Mouse (Mus musculus) heart, embryonic 14.5 days (tissue): Measurements from ENCODE around the gene Gse1. TPM values are rescaled to one million over a fixed set of nuclear protein-coding genes. Genes with fewer than 3 reads are reported as not detected.

Experiments
- ATAC-seq: fragments of 200-750 bp; cut with Nextera tagmentation; 2 replicates; pipeline ENCODE4 v1.8.0; 2017; ENCODE audit warnings: low read depth, moderate TSS enrichment; ENCODE audit not compliant: insufficient number of reproducible peaks, insufficient read depth, low FRiP score
- H3K27ac ChIP-seq, 2 experiments: fragments of 200-500 bp in 1 of 2; fragments of 300-500 bp in 1 of 2; sonication (generic) in 1 of 2; replicated peaks in 1 of 2; 2 replicates each; pipeline ENCODE4 v1.5.1; 2012 to 2014; ENCODE audit warnings: low read depth in 2 of 2, low read length in 2 of 2, control low read depth in 1 of 2, mild to moderate bottlenecking in 1 of 2, mixed read lengths in 1 of 2; ENCODE audit not compliant: control insufficient read depth in 1 of 2, insufficient read depth in 1 of 2
- H3K27me3 ChIP-seq: fragments of 300-500 bp; sonication (generic); 2 replicates; pipeline ENCODE4 v1.6.1; 2014; ENCODE audit warnings: mild to moderate bottlenecking, low read length, control low read depth; ENCODE audit not compliant: control insufficient read depth, insufficient read depth
- H3K36me3 ChIP-seq: fragments of 300-500 bp; sonication (generic); 2 replicates; pipeline ENCODE4 v1.6.1; 2014; ENCODE audit warnings: mild to moderate bottlenecking, control low read depth, low read length, mixed read lengths; ENCODE audit not compliant: control insufficient read depth, insufficient read depth
- H3K4me1 ChIP-seq, 2 experiments: fragments of 200-500 bp in 1 of 2; fragments of 300-500 bp in 1 of 2; sonication (generic) in 1 of 2; 2 replicates each; pipeline ENCODE4 v1.6.1; 2012 to 2014; ENCODE audit warnings: low read length in 2 of 2, control low read depth in 1 of 2, mixed read lengths in 1 of 2; ENCODE audit not compliant: control insufficient read depth in 2 of 2, insufficient read depth in 2 of 2
- H3K4me2 ChIP-seq: fragments of 300-500 bp; sonication (generic); 2 replicates; pipeline ENCODE4 v1.6.1; 2014; ENCODE audit warnings: mild to moderate bottlenecking, low read length
- H3K4me3 ChIP-seq, 2 experiments: fragments of 200-500 bp in 1 of 2; fragments of 300-500 bp in 1 of 2; sonication (generic) in 1 of 2; 2 replicates each; pipeline ENCODE4 v1.5.1; 2012 to 2014; ENCODE audit warnings: low read length in 2 of 2, mild to moderate bottlenecking in 2 of 2, control low read depth in 1 of 2, low read depth in 1 of 2, moderate library complexity in 1 of 2; ENCODE audit not compliant: control insufficient read depth in 1 of 2, insufficient read depth in 1 of 2
- H3K9ac ChIP-seq: fragments of 300-500 bp; sonication (generic); 2 replicates; pipeline ENCODE4 v1.6.1; 2014; ENCODE audit warnings: mild to moderate bottlenecking, low read length
- H3K9me3 ChIP-seq: fragments of 300-500 bp; sonication (generic); 2 replicates; pipeline ENCODE4 v1.6.1; 2016; ENCODE audit warnings: low read length, control low read depth; ENCODE audit not compliant: control insufficient read depth
- WGBS: fragments of 180-500 bp; shearing (Covaris S2); extraction: QIAGEN DNeasy Blood & Tissue Kit; methylation state at CpG from one replicate; pipeline ENCODE4 v1.1.7; 2014; 5-methylcytosine and 5-hydroxymethylcytosine counted together
- polyA plus RNA-seq: library from polyadenylated mRNA; unstranded; fragments of >200 nt; fragmentation: Nextera tagmentation; extraction: Ambion mirVana; gene quantifications from 2 replicates; pipeline ENCODE4 v1.2.1, GENCODE M21; 2014

Gse1 gene
- polyA plus RNA-seq, 1 experiment from 2014 or later: 12.2 TPM

- Histone ChIP-seq H3K27me3 (no peaks in the 10 kb centered on the region; the same call in 1 of the 2 replicates), H3K4me1 (peaks cover 38 to 46% of the 10 kb centered on the region in 2 experiments), H3K27ac (0 out of 4 replicates have a peak overlapping the region, but pooled peaks of 1 of the 2 experiments have one; percentile 42), H3K9me3 (no peaks in the 10 kb centered on the region), H3K36me3 (no peaks in the 10 kb centered on the region), H3K9ac (no peak overlapping the region; the same call in 1 of the 2 replicates), H3K4me2 (no peak overlapping the region), H3K4me3 (no peak overlapping the region)
- 0 out of 2 replicates have a peak, but pooled peaks have one; percentile 17 for ATAC-seq
- WGBS: 30% methylated on average over 3 of the region's 3 CpGs
Measured at GRCm38 (mm10) chr8:120285033-120285432, 56.8 kb downstream of the Gse1 start.

- Histone ChIP-seq H3K4me2 (no peak overlapping the region), H3K9me3 (no peaks in the 10 kb centered on the region), H3K4me3 (no peak overlapping the region), H3K4me1 (peaks cover 44 to 55% of the 10 kb centered on the region in 2 experiments), H3K36me3 (no peaks in the 10 kb centered on the region), H3K27me3 (no peaks in the 10 kb centered on the region; the same call in 1 of the 2 replicates), H3K27ac (no peak overlapping the region), H3K9ac (no peak overlapping the region)
- ATAC-seq: no peak
- WGBS: 84% methylated on average over 9 of the region's 9 CpGs
Measured at GRCm38 (mm10) chr8:120285878-120286277, 57.6 kb downstream of the Gse1 start.

- no peaks in the 10 kb centered on the region; the same call in 1 of the 2 replicates for H3K27me3 ChIP-seq
- no peak for ATAC-seq
- no peaks in the 10 kb centered on the region for H3K36me3 ChIP-seq
- H3K4me1 ChIP-seq: peaks cover 54 to 63% of the 10 kb centered on the region in 2 experiments
- H3K27ac ChIP-seq: peak overlapping the region in 1 of 2 experiments; percentile 87; a peak in 2 of 4 replicates
- 47% methylated on average over 21 of the region's 21 CpGs for WGBS
- no peak overlapping the region for H3K4me2 ChIP-seq
- no peak overlapping the region for H3K4me3 ChIP-seq
- no peaks in the 10 kb centered on the region for H3K9me3 ChIP-seq
- peak overlapping the region; percentile 10; the same call in 1 of the 2 replicates for H3K9ac ChIP-seq
Measured at GRCm38 (mm10) chr8:120288122-120288908, 60.1 kb downstream of the Gse1 start.

GRCm38 (mm10) chr8:120289191-120289590 lies 60.9 kb downstream of the Gse1 start:
- Histone ChIP-seq H3K9ac (peak overlapping the region; percentile 40; the same call in 1 of the 2 replicates), H3K27me3 (no peaks in the 10 kb centered on the region; the same call in 1 of the 2 replicates), H3K9me3 (no peaks in the 10 kb centered on the region), H3K4me3 (no peak overlapping the region), H3K4me1 (peaks cover 60 to 72% of the 10 kb centered on the region in 2 experiments), H3K36me3 (no peaks in the 10 kb centered on the region), H3K27ac (peak overlapping the region; percentile 61 to 87), H3K4me2 (peak overlapping the region; percentile 14)
- no peak for ATAC-seq
- WGBS: 59% methylated on average over 7 of the region's 7 CpGs

- no peaks in the 10 kb centered on the region for H3K36me3 ChIP-seq
- H3K9me3 ChIP-seq: no peaks in the 10 kb centered on the region
- peaks cover 63 to 73% of the 10 kb centered on the region in 2 experiments for H3K4me1 ChIP-seq
- peak overlapping the region; percentile 40; the same call in 1 of the 2 replicates for H3K9ac ChIP-seq
- peak overlapping the region; percentile 61 to 87 for H3K27ac ChIP-seq
- peak; percentile 64 for ATAC-seq
- no peak overlapping the region for H3K4me3 ChIP-seq
- H3K4me2 ChIP-seq: peak overlapping the region; percentile 14
- WGBS: 26% methylated on average over 10 of the region's 10 CpGs
- no peaks in the 10 kb centered on the region for H3K27me3 ChIP-seq
Measured at GRCm38 (mm10) chr8:120289698-120290181, 61.5 kb downstream of the Gse1 start.

GRCm38 (mm10) chr8:120290614-120291013 lies 62.4 kb downstream of the Gse1 start:
- no peak overlapping the region for H3K4me3 ChIP-seq
- H3K36me3 ChIP-seq: no peaks in the 10 kb centered on the region
- H3K9me3 ChIP-seq: no peaks in the 10 kb centered on the region
- no peak overlapping the region; a peak in 1 of 4 replicates for H3K27ac ChIP-seq
- H3K4me2 ChIP-seq: no peak overlapping the region
- H3K4me1 ChIP-seq: peaks cover 62 to 73% of the 10 kb centered on the region in 2 experiments
- H3K9ac ChIP-seq: no peak overlapping the region
- ATAC-seq: no peak
- WGBS: 63% methylated on average over 15 of the region's 15 CpGs
- H3K27me3 ChIP-seq: no peaks in the 10 kb centered on the region

- ATAC-seq: no peak
- H3K27ac ChIP-seq: no peak overlapping the region
- 86% methylated on average over 9 of the region's 9 CpGs for WGBS
- no peaks in the 10 kb centered on the region for H3K9me3 ChIP-seq
- no peak overlapping the region for H3K4me3 ChIP-seq
- H3K4me1 ChIP-seq: peaks cover 69 to 79% of the 10 kb centered on the region in 2 experiments
- no peak overlapping the region for H3K4me2 ChIP-seq
- H3K9ac ChIP-seq: no peak overlapping the region
- H3K27me3 ChIP-seq: no peaks in the 10 kb centered on the region
- H3K36me3 ChIP-seq: no peaks in the 10 kb centered on the region
Measured at GRCm38 (mm10) chr8:120291650-120292049, 63.4 kb downstream of the Gse1 start.
